Mouse (Mus musculus): ENCODE results near the gene Phykpl. TPM values are rescaled to one million over a fixed set of nuclear protein-coding genes. Genes with fewer than 3 reads are reported as not detected.

The Phykpl gene
- total and polyA plus RNA-seq, 2 experiments from 2014 or later, result 13.9 to 35.2 TPM

GRCm38 (mm10) chr11:51555066-51555465 is 29.5 kb upstream of the Phykpl start:
- no peak for ATAC-seq (ENCODE audit: insufficient read depth, low read depth)
- no peak overlapping the region for H3K4me2 ChIP-seq (ENCODE audit: low read depth, low read length)

DNA sequence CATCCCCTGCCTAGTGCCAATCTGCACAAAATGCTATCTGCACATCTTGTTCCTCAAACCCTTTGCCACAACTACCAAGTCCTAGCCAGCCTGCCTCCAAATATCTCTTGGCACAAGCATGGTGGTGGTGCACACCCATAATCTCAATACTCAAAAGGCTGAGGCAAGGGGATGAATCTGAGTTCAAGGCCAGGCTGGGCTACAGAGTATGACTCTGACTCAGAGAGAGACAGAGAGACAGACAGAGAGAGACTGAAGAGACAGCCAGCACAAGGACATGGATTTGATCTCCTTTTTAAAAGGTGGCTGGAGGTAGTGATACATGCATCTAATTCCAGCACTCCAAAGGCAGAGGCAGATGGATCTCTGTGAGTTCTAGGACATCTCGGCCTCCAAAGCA is 21.3 kb upstream of the Phykpl start:
- TF ChIP-seq CTCF (IDR thresholded peaks at IDR 0.05; ENCODE audit: low read depth) (no peak), EP300 (IDR thresholded peaks at IDR 0.05; ENCODE audit: low read depth) (no peak)

More at GRCm38 (mm10) chr11:51555066-51555465, 29.5 kb upstream of the Phykpl start:
- WGBS, result 69% methylated on average over 2 of the region's 2 CpGs
- TF ChIP-seq EP300 (IDR thresholded peaks at IDR 0.05; ENCODE audit: low read depth), result no peak
- no peak for TF ChIP-seq CTCF (IDR thresholded peaks at IDR 0.05; ENCODE audit: low read depth)
- H3K27ac ChIP-seq (ENCODE audit: low read depth), result no peak overlapping the region
- no peaks in the 10 kb centered on the region for H3K9me3 ChIP-seq (replicated peaks; ENCODE audit: control insufficient read depth, low read length)
- H3K4me1 ChIP-seq (ENCODE audit: control insufficient read depth, insufficient read depth), result no peaks in the 10 kb centered on the region
- no peaks in the 10 kb centered on the region for H3K27me3 ChIP-seq (ENCODE audit: control insufficient read depth, insufficient read depth, low read length)
- no peak for DNase-seq (ENCODE audit: low spot score)
- H3K9ac ChIP-seq (replicated peaks; ENCODE audit: low read depth, low read length), result no peak overlapping the region
- no peaks in the 10 kb centered on the region for H3K36me3 ChIP-seq (replicated peaks; ENCODE audit: control insufficient read depth, insufficient read depth, low read length)
- H3K4me3 ChIP-seq (ENCODE audit: low read depth, low read length), result no peak overlapping the region

DNA sequence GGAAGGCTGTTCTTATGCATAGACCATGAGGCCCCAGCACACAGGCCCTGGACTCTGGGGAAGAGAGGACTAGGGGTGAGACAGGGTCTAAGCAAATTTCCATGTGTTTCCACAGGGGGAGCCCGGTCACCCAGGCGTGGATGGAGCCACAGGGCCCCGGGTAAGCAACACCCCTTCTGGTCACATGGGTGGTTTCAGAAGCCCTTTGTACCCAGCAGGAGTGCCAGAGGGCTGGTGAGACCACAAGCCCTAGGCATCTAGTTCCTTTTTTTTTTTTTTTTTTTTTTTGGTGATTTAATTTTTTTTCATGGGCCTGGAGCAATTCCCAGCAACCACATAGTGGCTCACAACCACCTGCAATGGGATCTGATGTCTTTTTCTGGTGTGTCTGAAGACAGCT is 19.5 kb upstream of the Phykpl start:
- peak; percentile 27; the same call in 1 of the 2 replicates for ATAC-seq (ENCODE audit: insufficient read depth, low read depth)
- no peaks in the 10 kb centered on the region for H3K36me3 ChIP-seq (replicated peaks; ENCODE audit: control insufficient read depth, insufficient read depth, low read length)
- DNase-seq (ENCODE audit: low spot score), result no peak
- H3K9me3 ChIP-seq (replicated peaks; ENCODE audit: control insufficient read depth, low read length), result no peaks in the 10 kb centered on the region
- H3K4me2 ChIP-seq (ENCODE audit: low read depth, low read length), result no peak overlapping the region
- H3K9ac ChIP-seq (replicated peaks; ENCODE audit: low read depth, low read length), result no peak overlapping the region
- H3K27ac ChIP-seq (ENCODE audit: low read depth), result no peak overlapping the region
- H3K4me3 ChIP-seq (ENCODE audit: low read depth, low read length), result no peak overlapping the region
- WGBS, result 32% methylated on average over 3 of the region's 3 CpGs
- no peak for TF ChIP-seq CTCF (IDR thresholded peaks at IDR 0.05; ENCODE audit: low read depth)
- TF ChIP-seq EP300 (IDR thresholded peaks at IDR 0.05; ENCODE audit: low read depth), result no peak
- H3K27me3 ChIP-seq (ENCODE audit: control insufficient read depth, insufficient read depth, low read length), result no peaks in the 10 kb centered on the region
- no peaks in the 10 kb centered on the region for H3K4me1 ChIP-seq (ENCODE audit: control insufficient read depth, insufficient read depth)

More for the DNA sequence above, 21.3 kb upstream of the Phykpl start:
- no peak for ATAC-seq (ENCODE audit: insufficient read depth, low read depth)
- no peak overlapping the region for H3K4me3 ChIP-seq (ENCODE audit: low read depth, low read length)
- H3K9me3 ChIP-seq (replicated peaks; ENCODE audit: control insufficient read depth, low read length), result no peaks in the 10 kb centered on the region
- no peak overlapping the region for H3K27ac ChIP-seq (ENCODE audit: low read depth)
- H3K36me3 ChIP-seq (replicated peaks; ENCODE audit: control insufficient read depth, insufficient read depth, low read length), result no peaks in the 10 kb centered on the region
- no peaks in the 10 kb centered on the region for H3K27me3 ChIP-seq (ENCODE audit: control insufficient read depth, insufficient read depth, low read length)
- H3K4me1 ChIP-seq (ENCODE audit: control insufficient read depth, insufficient read depth), result no peaks in the 10 kb centered on the region
- WGBS, result 78% methylated on average over 1 of the region's 1 CpGs
- H3K9ac ChIP-seq (replicated peaks; ENCODE audit: low read depth, low read length), result no peak overlapping the region
- no peak overlapping the region for H3K4me2 ChIP-seq (ENCODE audit: low read depth, low read length)
- no peak for DNase-seq (ENCODE audit: low spot score)

- no peak overlapping the region for H3K4me2 ChIP-seq (ENCODE audit: low read depth, low read length)
- H3K27ac ChIP-seq (ENCODE audit: low read depth), result no peak overlapping the region
- no peaks in the 10 kb centered on the region for H3K4me1 ChIP-seq (ENCODE audit: control insufficient read depth, insufficient read depth)
- H3K27me3 ChIP-seq (ENCODE audit: control insufficient read depth, insufficient read depth, low read length), result no peaks in the 10 kb centered on the region
- no peak overlapping the region for H3K4me3 ChIP-seq (ENCODE audit: low read depth, low read length)
- no peaks in the 10 kb centered on the region for H3K36me3 ChIP-seq (replicated peaks; ENCODE audit: control insufficient read depth, insufficient read depth, low read length)
- TF ChIP-seq CTCF (IDR thresholded peaks at IDR 0.05; ENCODE audit: low read depth) (0 out of 2 replicates have a peak, but pooled peaks have one; percentile 5), EP300 (IDR thresholded peaks at IDR 0.05; ENCODE audit: low read depth) (no peak)
- no peak for ATAC-seq (ENCODE audit: insufficient read depth, low read depth)
- no peak for DNase-seq (ENCODE audit: low spot score)
- no peaks in the 10 kb centered on the region for H3K9me3 ChIP-seq (replicated peaks; ENCODE audit: control insufficient read depth, low read length)
- H3K9ac ChIP-seq (replicated peaks; ENCODE audit: low read depth, low read length), result no peak overlapping the region
- 90% methylated on average over 6 of the region's 6 CpGs for WGBS
These were observed 18.6 kb upstream of the Phykpl start for GRCm38 (mm10) chr11:51565951-51566350.

DNA sequence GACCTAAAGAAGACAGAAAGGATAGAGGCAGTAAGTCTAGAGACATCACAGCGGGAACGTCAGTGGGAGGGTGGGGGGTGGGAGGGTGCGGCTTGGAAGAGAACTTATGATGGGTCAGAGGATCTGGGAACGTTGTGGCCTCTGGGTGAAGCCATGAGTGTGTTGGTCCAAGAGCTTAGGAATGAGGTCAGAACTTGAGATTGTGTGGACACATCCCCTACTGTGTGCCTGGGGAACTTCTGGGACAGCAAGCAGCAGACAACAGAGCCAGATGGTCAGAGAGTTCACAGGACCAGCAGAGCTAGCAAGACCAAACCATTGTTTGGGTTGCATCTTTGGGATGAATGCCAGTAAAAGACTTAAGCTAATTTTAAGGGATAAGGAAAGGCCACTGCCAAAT is 15.8 kb upstream of the Phykpl start:
- DNase-seq (ENCODE audit: low spot score) (no peak), ATAC-seq (ENCODE audit: insufficient read depth, low read depth) (no peak)
- no peak overlapping the region for H3K27ac ChIP-seq (ENCODE audit: low read depth)
- no peak overlapping the region for H3K4me3 ChIP-seq (ENCODE audit: low read depth, low read length)
- no peak overlapping the region for H3K4me2 ChIP-seq (ENCODE audit: low read depth, low read length)
- H3K9ac ChIP-seq (replicated peaks; ENCODE audit: low read depth, low read length), result no peak overlapping the region
- H3K36me3 ChIP-seq (replicated peaks; ENCODE audit: control insufficient read depth, insufficient read depth, low read length), result no peaks in the 10 kb centered on the region
- WGBS, result 85% methylated on average over 4 of the region's 4 CpGs
- no peaks in the 10 kb centered on the region for H3K9me3 ChIP-seq (replicated peaks; ENCODE audit: control insufficient read depth, low read length)
- H3K27me3 ChIP-seq (ENCODE audit: control insufficient read depth, insufficient read depth, low read length), result no peaks in the 10 kb centered on the region
- no peaks in the 10 kb centered on the region for H3K4me1 ChIP-seq (ENCODE audit: control insufficient read depth, insufficient read depth)
- no peak for TF ChIP-seq EP300 (IDR thresholded peaks at IDR 0.05; ENCODE audit: low read depth)
- TF ChIP-seq CTCF (IDR thresholded peaks at IDR 0.05; ENCODE audit: low read depth), result no peak

GRCm38 (mm10) chr11:51576454-51576853 is 8.1 kb upstream of the Phykpl start:
- whole genome bisulfite sequencing, result 79% methylated on average over 4 of the region's 4 CpGs
- DNase-seq (ENCODE audit: low spot score) (no peak), ATAC-seq (ENCODE audit: insufficient read depth, low read depth) (no peak)
- no peaks in the 10 kb centered on the region for H3K36me3 ChIP-seq (replicated peaks; ENCODE audit: control insufficient read depth, insufficient read depth, low read length)
- H3K4me3 ChIP-seq (ENCODE audit: low read depth, low read length), result no peak overlapping the region
- no peak overlapping the region for H3K27ac ChIP-seq (ENCODE audit: low read depth)
- no peaks in the 10 kb centered on the region for H3K27me3 ChIP-seq (ENCODE audit: control insufficient read depth, insufficient read depth, low read length)
- H3K4me2 ChIP-seq (ENCODE audit: low read depth, low read length), result no peak overlapping the region
- TF ChIP-seq CTCF (IDR thresholded peaks at IDR 0.05; ENCODE audit: low read depth) (no peak), EP300 (IDR thresholded peaks at IDR 0.05; ENCODE audit: low read depth) (no peak)
- no peak overlapping the region for H3K9ac ChIP-seq (replicated peaks; ENCODE audit: low read depth, low read length)
- no peaks in the 10 kb centered on the region for H3K4me1 ChIP-seq (ENCODE audit: control insufficient read depth, insufficient read depth)
- no peaks in the 10 kb centered on the region for H3K9me3 ChIP-seq (replicated peaks; ENCODE audit: control insufficient read depth, low read length)

Data from heart, postnatal 0 days (tissue).